Mouse (Mus musculus) cerebellum, adult 11-12 months (tissue): ENCODE results near the gene Egflam.

Source experiments
- DNase-seq: peaks from one replicate; pipeline ENCODE4 v3.0.0; 2022

The Egflam gene

GRCm38 (mm10) chr15:7290003-7290402 lies 108.2 kb downstream of the Egflam start:
- DNase-seq = no peak

- no peak for DNase-seq
These were observed 108.7 kb downstream of the Egflam start for GRCm38 (mm10) chr15:7289516-7289915.

GRCm38 (mm10) chr15:7288841-7289424 lies 109.3 kb downstream of the Egflam start:
- DNase-seq = no peak

GRCm38 (mm10) chr15:7287911-7288310 lies 110.3 kb downstream of the Egflam start:
- DNase-seq = no peak

- DNase-seq = no peak
These were observed 116.6 kb downstream of the Egflam start for GRCm38 (mm10) chr15:7281579-7281978.

GRCm38 (mm10) chr15:7263822-7264221 lies 134.4 kb downstream of the Egflam start:
- peak; percentile 25 for DNase-seq

GRCm38 (mm10) chr15:7263339-7263738 lies 134.9 kb downstream of the Egflam start:
- no peak for DNase-seq

GRCm38 (mm10) chr15:7261371-7261770 lies 136.8 kb downstream of the Egflam start:
- no peak for DNase-seq

- DNase-seq = no peak
These were observed 141.6 kb downstream of the Egflam start for GRCm38 (mm10) chr15:7256577-7256976.

GRCm38 (mm10) chr15:7253326-7253725 lies 144.9 kb downstream of the Egflam start:
- DNase-seq = no peak

- DNase-seq = no peak
These were observed 146.0 kb downstream of the Egflam start for GRCm38 (mm10) chr15:7252106-7252636.

GRCm38 (mm10) chr15:7251042-7251441 lies 147.2 kb downstream of the Egflam start:
- DNase-seq = no peak

GRCm38 (mm10) chr15:7249216-7249615 lies 149.0 kb downstream of the Egflam start:
- DNase-seq = no peak

GRCm38 (mm10) chr15:7247321-7247720 lies 150.9 kb downstream of the Egflam start:
- DNase-seq = no peak

GRCm38 (mm10) chr15:7242161-7242850 lies 155.9 kb downstream of the Egflam start:
- DNase-seq = no peak

- DNase-seq = no peak
These were observed 157.2 kb downstream of the Egflam start for GRCm38 (mm10) chr15:7240950-7241349.

GRCm38 (mm10) chr15:7239904-7240303 lies 158.3 kb downstream of the Egflam start:
- DNase-seq = no peak

- no peak for DNase-seq
These were observed 164.7 kb downstream of the Egflam start for GRCm38 (mm10) chr15:7233393-7234090.

GRCm38 (mm10) chr15:7226225-7226624 lies 172.0 kb downstream of the Egflam start:
- peak; percentile 28 for DNase-seq

GRCm38 (mm10) chr15:7224151-7224775 lies 173.9 kb downstream of the Egflam start:
- DNase-seq = no peak

GRCm38 (mm10) chr15:7222809-7223208 lies 175.4 kb downstream of the Egflam start:
- DNase-seq = peak; percentile 11

- DNase-seq = no peak
These were observed 181.0 kb downstream of the Egflam start for GRCm38 (mm10) chr15:7217273-7217598.

- DNase-seq = no peak
These were observed 181.5 kb downstream of the Egflam start for GRCm38 (mm10) chr15:7216581-7217272.
